Mouse (Mus musculus): Measurements from ENCODE around the gene Pate2. TPM values are rescaled to one million over a fixed set of nuclear protein-coding genes. Genes with fewer than 3 reads are reported as not detected.

Pate2 gene
- polyA plus RNA-seq, 1 experiment from 2014 or later, result 2.4 TPM

- Histone ChIP-seq H3K4me2 (replicated peaks) (no peak overlapping the region), H3K27me3 (peaks cover 5% of the 10 kb centered on the region; the same call in 1 of the 2 replicates), H3K9ac (replicated peaks) (no peak overlapping the region), H3K27ac (replicated peaks) (no peak overlapping the region), H3K9me3 (no peaks in the 10 kb centered on the region), H3K4me1 (0 out of 2 replicates have a peak, but pooled peaks cover 3% of the 10 kb centered on the region), H3K4me3 (no peak overlapping the region), H3K36me3 (peaks cover 4% of the 10 kb centered on the region; the same call in 1 of the 2 replicates)
- ATAC-seq (ENCODE audit: low FRiP score, low read depth), result no peak
- WGBS, result 80% methylated on average over 13 of the region's 13 CpGs
Observed at GRCm38 (mm10) chr9:35539001-35539750, 30.9 kb upstream of the Pate2 start.

GRCm38 (mm10) chr9:35541024-35541423 is 29.1 kb upstream of the Pate2 start:
- ATAC-seq (ENCODE audit: low FRiP score, low read depth), result no peak

DNA sequence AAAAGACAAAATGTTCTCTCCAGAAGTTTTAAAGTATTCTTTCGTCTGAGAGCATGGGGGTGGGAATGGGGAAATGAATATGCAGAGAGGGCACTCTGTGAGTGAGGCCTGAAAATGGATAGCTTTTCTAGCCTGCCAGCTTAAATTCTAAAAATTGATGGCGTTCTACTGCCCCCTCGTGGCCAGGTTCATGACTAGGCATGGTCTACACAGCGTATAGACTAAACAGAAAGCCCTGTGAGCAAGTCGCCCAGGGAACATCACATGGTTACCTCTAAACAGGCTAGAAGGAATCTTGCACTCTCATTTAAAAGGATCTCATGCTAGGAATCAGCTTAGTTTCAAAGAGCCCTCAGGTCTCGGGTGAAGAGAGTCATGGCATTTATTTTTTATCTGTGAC is 28.6 kb upstream of the Pate2 start:
- peaks cover 4% of the 10 kb centered on the region; the same call in 1 of the 2 replicates for H3K36me3 ChIP-seq
- H3K4me2 ChIP-seq (replicated peaks), result no peak overlapping the region
- no peaks in the 10 kb centered on the region for H3K9me3 ChIP-seq
- no peak overlapping the region for H3K4me3 ChIP-seq
- H3K4me1 ChIP-seq, result 0 out of 2 replicates have a peak, but pooled peaks cover 3% of the 10 kb centered on the region
- H3K27ac ChIP-seq (replicated peaks), result no peak overlapping the region
- ATAC-seq (ENCODE audit: low FRiP score, low read depth), result peak; percentile 81
- no peak overlapping the region for H3K9ac ChIP-seq (replicated peaks)
- peaks cover 5% of the 10 kb centered on the region; the same call in 1 of the 2 replicates for H3K27me3 ChIP-seq
- WGBS, result 7% methylated on average over 6 of the region's 6 CpGs

More at GRCm38 (mm10) chr9:35541024-35541423, 29.1 kb upstream of the Pate2 start:
- H3K9me3 ChIP-seq, result no peaks in the 10 kb centered on the region
- no peak overlapping the region for H3K4me2 ChIP-seq (replicated peaks)
- peaks cover 4% of the 10 kb centered on the region; the same call in 1 of the 2 replicates for H3K36me3 ChIP-seq
- H3K4me1 ChIP-seq, result 0 out of 2 replicates have a peak, but pooled peaks cover 3% of the 10 kb centered on the region
- 85% methylated on average over 5 of the region's 5 CpGs for WGBS
- H3K27me3 ChIP-seq, result peaks cover 5% of the 10 kb centered on the region; the same call in 1 of the 2 replicates
- H3K4me3 ChIP-seq, result no peak overlapping the region
- no peak overlapping the region for H3K27ac ChIP-seq (replicated peaks)
- no peak overlapping the region for H3K9ac ChIP-seq (replicated peaks)

DNA sequence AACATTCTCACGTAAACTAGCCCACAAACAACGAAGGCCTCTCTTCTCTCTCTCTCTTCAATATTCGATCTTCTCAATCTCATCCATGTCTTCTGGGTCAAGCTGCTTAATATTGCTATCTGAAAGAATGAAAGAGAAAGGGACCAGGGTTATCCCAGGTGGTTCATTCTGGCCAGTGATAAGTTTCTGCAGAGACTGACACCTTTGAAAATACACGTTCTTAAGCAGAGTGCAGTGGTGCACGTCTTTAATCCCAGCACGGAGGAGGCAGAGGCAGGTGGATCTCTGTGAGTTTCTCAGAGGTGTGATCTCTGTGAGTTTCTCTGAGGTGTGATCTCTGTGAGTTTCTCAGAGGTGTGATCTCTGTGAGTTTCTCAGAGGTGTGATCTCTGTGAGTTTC is 28.1 kb upstream of the Pate2 start:
- ATAC-seq (ENCODE audit: low FRiP score, low read depth), result no peak
- Histone ChIP-seq H3K27me3 (peaks cover 5% of the 10 kb centered on the region; the same call in 1 of the 2 replicates), H3K27ac (replicated peaks) (no peak overlapping the region), H3K9me3 (no peaks in the 10 kb centered on the region), H3K4me1 (0 out of 2 replicates have a peak, but pooled peaks cover 3% of the 10 kb centered on the region), H3K4me2 (replicated peaks) (no peak overlapping the region), H3K9ac (replicated peaks) (no peak overlapping the region), H3K36me3 (peaks cover 4% of the 10 kb centered on the region; the same call in 1 of the 2 replicates), H3K4me3 (no peak overlapping the region)
- 70% methylated on average over 6 of the region's 6 CpGs for WGBS

DNA sequence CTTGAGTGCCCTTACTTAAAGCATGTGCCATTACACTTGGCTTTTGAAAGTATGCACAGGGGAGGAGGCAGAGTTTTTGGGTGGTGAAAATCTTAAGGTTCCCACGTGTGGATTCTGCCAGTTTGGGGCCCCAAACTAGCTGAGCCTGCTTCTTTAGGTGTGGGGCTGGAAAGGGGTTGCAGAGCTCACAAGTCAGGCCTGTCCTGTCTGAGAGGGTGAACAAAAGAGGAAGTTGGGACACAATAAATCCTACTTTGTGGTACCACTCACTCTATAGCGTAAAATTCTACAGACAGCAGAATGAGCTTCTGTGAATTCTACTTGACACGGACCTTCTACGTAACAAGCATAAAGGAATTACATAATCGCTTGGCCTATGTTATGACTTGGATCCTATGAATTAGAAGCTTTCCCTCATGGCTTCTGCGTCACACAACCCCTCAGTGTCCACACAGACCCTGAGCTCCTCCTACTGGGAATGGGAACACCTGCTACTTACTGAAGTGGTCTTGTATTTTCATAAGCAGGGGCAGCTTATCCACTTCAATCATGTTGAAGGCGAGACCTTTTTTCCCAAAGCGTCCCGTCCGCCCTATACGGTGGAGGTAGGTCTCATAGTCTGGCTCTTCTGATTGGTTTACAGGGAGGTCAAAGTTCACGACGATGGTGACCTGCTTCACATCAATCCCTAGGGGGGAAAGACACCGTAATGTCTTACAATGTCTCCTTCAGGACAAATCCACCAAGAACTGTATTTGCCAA is 26.8 kb upstream of the Pate2 start:
- H3K27me3 ChIP-seq, result peaks cover 5% of the 10 kb centered on the region; the same call in 1 of the 2 replicates
- H3K36me3 ChIP-seq, result peaks cover 4% of the 10 kb centered on the region; the same call in 1 of the 2 replicates
- H3K9me3 ChIP-seq, result no peaks in the 10 kb centered on the region
- 0 out of 2 replicates have a peak, but pooled peaks cover 3% of the 10 kb centered on the region for H3K4me1 ChIP-seq
- H3K4me3 ChIP-seq, result no peak overlapping the region
- H3K27ac ChIP-seq (replicated peaks), result no peak overlapping the region
- WGBS, result 75% methylated on average over 14 of the region's 14 CpGs
- ATAC-seq (ENCODE audit: low FRiP score, low read depth), result peak; percentile 41; the same call in 1 of the 2 replicates
- no peak overlapping the region for H3K4me2 ChIP-seq (replicated peaks)
- H3K9ac ChIP-seq (replicated peaks), result no peak overlapping the region

GRCm38 (mm10) chr9:35544666-35545065 is 25.4 kb upstream of the Pate2 start:
- H3K27me3 ChIP-seq, result peaks cover 5% of the 10 kb centered on the region; the same call in 1 of the 2 replicates
- 92% methylated on average over 2 of the region's 2 CpGs for WGBS
- no peaks in the 10 kb centered on the region for H3K9me3 ChIP-seq
- no peak overlapping the region for H3K9ac ChIP-seq (replicated peaks)
- peaks cover 4% of the 10 kb centered on the region; the same call in 1 of the 2 replicates for H3K36me3 ChIP-seq
- no peak overlapping the region for H3K4me3 ChIP-seq
- H3K27ac ChIP-seq (replicated peaks), result no peak overlapping the region
- ATAC-seq (ENCODE audit: low FRiP score, low read depth), result no peak
- H3K4me1 ChIP-seq, result no peaks in the 10 kb centered on the region
- no peak overlapping the region for H3K4me2 ChIP-seq (replicated peaks)

DNA sequence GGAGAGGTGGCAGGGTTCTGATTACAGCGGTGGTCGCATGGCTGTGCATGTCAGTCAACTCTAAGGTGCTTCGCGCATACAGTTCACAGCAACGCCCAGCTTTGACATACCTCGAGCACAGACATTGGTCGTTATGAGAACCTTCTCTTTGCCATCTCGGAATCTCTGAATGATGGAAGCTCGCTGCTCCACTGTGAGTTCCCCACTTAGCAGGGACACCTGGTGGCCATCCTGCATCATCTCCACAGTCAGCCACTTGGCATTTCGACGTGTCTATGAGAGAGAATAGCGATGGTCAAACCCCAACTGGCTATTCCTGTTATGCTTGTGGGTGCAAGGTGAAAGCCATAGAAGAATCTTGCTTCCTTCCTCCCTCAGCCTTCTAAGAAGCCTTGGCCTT is 24.4 kb upstream of the Pate2 start:
- H3K9ac ChIP-seq (replicated peaks), result no peak overlapping the region
- 77% methylated on average over 12 of the region's 12 CpGs for WGBS
- H3K4me1 ChIP-seq, result no peaks in the 10 kb centered on the region
- no peaks in the 10 kb centered on the region for H3K9me3 ChIP-seq
- H3K27me3 ChIP-seq, result no peaks in the 10 kb centered on the region
- H3K36me3 ChIP-seq, result peaks cover 4% of the 10 kb centered on the region; the same call in 1 of the 2 replicates
- H3K4me3 ChIP-seq, result no peak overlapping the region
- ATAC-seq (ENCODE audit: low FRiP score, low read depth), result no peak
- H3K27ac ChIP-seq (replicated peaks), result no peak overlapping the region
- no peak overlapping the region for H3K4me2 ChIP-seq (replicated peaks)

DNA sequence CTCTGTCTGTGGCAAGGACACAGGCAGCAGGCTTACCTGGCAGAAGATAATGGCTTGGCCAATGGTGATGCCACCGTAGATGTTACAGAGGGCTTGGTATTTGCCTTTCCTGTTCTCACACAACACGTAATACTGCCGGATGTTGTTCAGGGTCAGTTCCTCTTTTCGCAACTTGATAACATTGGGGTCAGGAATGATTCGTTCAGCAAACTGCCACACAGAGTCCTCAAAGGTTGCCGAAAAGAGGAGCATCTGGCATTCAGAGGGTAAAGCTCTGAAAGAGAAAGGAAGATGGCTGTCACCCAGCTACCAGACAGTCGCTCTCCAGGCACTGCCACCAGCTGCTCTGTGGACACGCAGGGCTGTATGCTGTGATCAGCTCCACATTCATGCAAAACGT is 23.3 kb upstream of the Pate2 start:
- Histone ChIP-seq H3K9ac (replicated peaks) (no peak overlapping the region), H3K36me3 (peaks cover 4% of the 10 kb centered on the region; the same call in 1 of the 2 replicates), H3K4me2 (replicated peaks) (no peak overlapping the region), H3K9me3 (no peaks in the 10 kb centered on the region), H3K27ac (replicated peaks) (no peak overlapping the region), H3K4me3 (no peak overlapping the region), H3K27me3 (no peaks in the 10 kb centered on the region), H3K4me1 (no peaks in the 10 kb centered on the region)
- 88% methylated on average over 9 of the region's 9 CpGs for WGBS
- ATAC-seq (ENCODE audit: low FRiP score, low read depth), result no peak

- Histone ChIP-seq H3K4me2 (replicated peaks) (no peak overlapping the region), H3K9ac (replicated peaks) (no peak overlapping the region), H3K27ac (replicated peaks) (no peak overlapping the region), H3K9me3 (no peaks in the 10 kb centered on the region), H3K36me3 (no peaks in the 10 kb centered on the region; the same call in 1 of the 2 replicates), H3K4me1 (no peaks in the 10 kb centered on the region), H3K27me3 (no peaks in the 10 kb centered on the region), H3K4me3 (no peak overlapping the region)
- no peak for ATAC-seq (ENCODE audit: low FRiP score, low read depth)
- WGBS, result 89% methylated on average over 9 of the region's 9 CpGs
Observed at GRCm38 (mm10) chr9:35548455-35548854, 21.6 kb upstream of the Pate2 start.

GRCm38 (mm10) chr9:35556494-35557102 is 13.5 kb upstream of the Pate2 start:
- H3K27ac ChIP-seq (replicated peaks), result no peak overlapping the region
- no peak overlapping the region for H3K9ac ChIP-seq (replicated peaks)
- WGBS, result 78% methylated on average over 12 of the region's 12 CpGs
- ATAC-seq (ENCODE audit: low FRiP score, low read depth), result no peak
- peaks cover 23% of the 10 kb centered on the region for H3K27me3 ChIP-seq
- H3K9me3 ChIP-seq, result no peaks in the 10 kb centered on the region
- peaks cover 22% of the 10 kb centered on the region for H3K4me1 ChIP-seq
- no peak overlapping the region for H3K4me3 ChIP-seq
- H3K36me3 ChIP-seq, result peaks cover 13% of the 10 kb centered on the region
- no peak overlapping the region for H3K4me2 ChIP-seq (replicated peaks)

GRCm38 (mm10) chr9:35558257-35559008 is 11.7 kb upstream of the Pate2 start, which contains the start of the genes Ddx25 and Pus3:
Gene Ddx25, minus strand, starts transcription at chr9:35558528.
Gene Pus3, plus strand, starts transcription at chr9:35558595.
- Histone ChIP-seq H3K4me2 (replicated peaks) (peak within 1 kb of the TSS; percentile 92), H3K27me3 (peaks cover 23% of the 10 kb centered on the region), H3K9me3 (no peaks in the 10 kb centered on the region), H3K9ac (replicated peaks) (peak within 1 kb of the TSS; percentile 62), H3K4me3 (peak within 1 kb of the TSS; percentile 60), H3K27ac (replicated peaks) (peak within 1 kb of the TSS; percentile 77), H3K36me3 (peaks cover 18% of the 10 kb centered on the region), H3K4me1 (peaks cover 22% of the 10 kb centered on the region)
- ATAC-seq (ENCODE audit: low FRiP score, low read depth), result peak; percentile 84
- under 1% methylated on average over 53 of the region's 59 CpGs for WGBS

Measured in midbrain, embryonic 12.5 days (tissue).